Mouse (Mus musculus) CH12.LX (cell line): Measurements from ENCODE around the gene Arrb2. TPM values are rescaled to one million over a fixed set of nuclear protein-coding genes. Genes with fewer than 3 reads are reported as not detected.
A peak's percentile ranks its signal among the peaks of the same experiment; 100 is the strongest.

ENCODE experiments used
- DNase-seq: peaks from one replicate; pipeline ENCODE4 v3.0.0-alpha.2; 2013; ENCODE audit errors: extremely low read depth
- H3K27ac ChIP-seq: 2 replicates; pipeline ENCODE4 v1.5.1; 2012; ENCODE audit warnings: low read depth, mild to moderate bottlenecking, control low read depth, moderate library complexity; ENCODE audit not compliant: insufficient read depth
- H3K27me3 ChIP-seq: replicated peaks from 2 replicates; pipeline ENCODE3; 2012; ENCODE audit warnings: inconsistent platforms
- H3K36me3 ChIP-seq, 2 experiments: replicated peaks in 1 of 2; 2 replicates each; pipeline versions ENCODE3 to v1.6.1; 2012; ENCODE audit warnings: inconsistent platforms in 1 of 2, low read length in 1 of 2, mild to moderate bottlenecking in 1 of 2, mixed read lengths in 1 of 2, moderate library complexity in 1 of 2; ENCODE audit not compliant: control insufficient read depth in 1 of 2, insufficient read depth in 1 of 2
- H3K4me1 ChIP-seq, 2 experiments: 2 replicates each; pipeline ENCODE4 v1.6.1; 2012; ENCODE audit warnings: inconsistent platforms in 1 of 2, moderate library complexity in 1 of 2; ENCODE audit not compliant: insufficient read depth in 2 of 2, control insufficient read depth in 1 of 2
- H3K4me2 ChIP-seq: 2 replicates; pipeline ENCODE4 v1.6.1; 2012; ENCODE audit warnings: low read depth, mild to moderate bottlenecking, control low read depth; ENCODE audit not compliant: poor library complexity, insufficient read depth, severe bottlenecking
- H3K4me3 ChIP-seq, 3 experiments: fragments of 150-350 bp in 1 of 3; sonication (generic) in 1 of 3; replicated peaks in 1 of 3; 2 replicates each; pipeline versions ENCODE3 to v1.5.1; 2011 to 2012; ENCODE audit warnings: low read depth in 2 of 3, low read length in 2 of 3, mild to moderate bottlenecking in 2 of 3, moderate library complexity in 2 of 3, control low read depth in 1 of 3, improper control_type of control experiment in 1 of 3, inconsistent platforms in 1 of 3, mixed read lengths in 1 of 3; ENCODE audit not compliant: poor library complexity in 1 of 3
- H3K79me2 ChIP-seq: replicated peaks from 2 replicates; pipeline ENCODE4 v1.6.1; 2012; ENCODE audit warnings: mild to moderate bottlenecking, moderate library complexity; ENCODE audit not compliant: control insufficient read depth, poor library complexity, insufficient read depth, severe bottlenecking; ENCODE audit errors: extremely low read depth
- H3K9ac ChIP-seq: 2 replicates; pipeline ENCODE4 v1.6.1; 2012; ENCODE audit warnings: low read depth, mild to moderate bottlenecking, control low read depth, moderate library complexity; ENCODE audit not compliant: insufficient read depth
- H3K9me3 ChIP-seq: replicated peaks from 2 replicates; pipeline ENCODE3; 2012; ENCODE audit warnings: low read length, inconsistent platforms, mixed read lengths
- ELF1 ChIP-seq: IDR thresholded peaks from 2 replicates; pipeline ENCODE4 v1.6.1; 2014; ENCODE audit warnings: low read depth, mild to moderate bottlenecking, inconsistent platforms, low read length, improper control_type of control experiment
- GABPA ChIP-seq: IDR thresholded peaks from 2 replicates; pipeline ENCODE4 v1.6.1; 2012; ENCODE audit warnings: low read depth, low read length, improper control_type of control experiment, inconsistent platforms; ENCODE audit not compliant: insufficient replicate concordance
- JUND ChIP-seq: conservative IDR thresholded peaks from 2 replicates; pipeline ENCODE4 v1.6.1; 2011; ENCODE audit warnings: low read depth, low read length, improper control_type of control experiment
- KAT2A ChIP-seq: IDR thresholded peaks from 2 replicates; pipeline ENCODE4 v1.6.1; 2012; ENCODE audit warnings: low read length, improper control_type of control experiment, inconsistent platforms; ENCODE audit not compliant: insufficient replicate concordance
- MAFK ChIP-seq: IDR thresholded peaks from 2 replicates; pipeline ENCODE4 v1.6.1; 2011; ENCODE audit warnings: low read length, improper control_type of control experiment; ENCODE audit not compliant: insufficient replicate concordance
- MAX ChIP-seq: IDR thresholded peaks from 2 replicates; pipeline ENCODE4 v1.6.1; 2011; ENCODE audit warnings: low read length, improper control_type of control experiment
- MAZ ChIP-seq: IDR thresholded peaks from 2 replicates; pipeline ENCODE4 v1.6.1; 2012; ENCODE audit warnings: low read depth, mild to moderate bottlenecking, inconsistent platforms, low read length, improper control_type of control experiment, moderate library complexity
- MXI1 ChIP-seq: IDR thresholded peaks from 2 replicates; pipeline ENCODE4 v1.6.1; 2011; ENCODE audit warnings: mild to moderate bottlenecking, low read depth, low read length, improper control_type of control experiment
- NELFE ChIP-seq: IDR thresholded peaks from 2 replicates; pipeline ENCODE4 v1.6.1; 2011; ENCODE audit warnings: low read depth, low read length, improper control_type of control experiment
- NRF1 ChIP-seq: IDR thresholded peaks from 2 replicates; pipeline ENCODE4 v1.6.1; 2014; ENCODE audit warnings: low read depth, mild to moderate bottlenecking, inconsistent platforms, low read length, improper control_type of control experiment, moderate library complexity
- PAX5 ChIP-seq: IDR thresholded peaks from 2 replicates; pipeline ENCODE4 v1.6.1; 2012; ENCODE audit warnings: low read length, inconsistent platforms, mixed read lengths
- POLR2AphosphoS2 ChIP-seq: IDR thresholded peaks from 2 replicates; pipeline ENCODE4 v1.6.1; 2011; ENCODE audit warnings: low read depth, low read length, improper control_type of control experiment
- TBP ChIP-seq: conservative IDR thresholded peaks from 2 replicates; pipeline ENCODE4 v1.6.1; 2011; ENCODE audit warnings: low read depth, low read length, improper control_type of control experiment
- UBTF ChIP-seq: IDR thresholded peaks from 2 replicates; pipeline ENCODE4 v1.6.1; 2012; ENCODE audit warnings: low read depth, mild to moderate bottlenecking, inconsistent platforms, low read length, improper control_type of control experiment, moderate library complexity
- USF1 ChIP-seq: IDR thresholded peaks from 2 replicates; pipeline ENCODE4 v1.6.1; 2014; ENCODE audit warnings: low read depth, mild to moderate bottlenecking, inconsistent platforms, low read length, improper control_type of control experiment
- USF2 ChIP-seq: conservative IDR thresholded peaks from 2 replicates; pipeline ENCODE4 v1.6.1; 2011; ENCODE audit warnings: low read depth, low read length, improper control_type of control experiment
- ZNF384 ChIP-seq: IDR thresholded peaks from 2 replicates; pipeline ENCODE4 v1.6.1; 2012; ENCODE audit warnings: low read depth, low read length, improper control_type of control experiment, inconsistent platforms
- dilution Hi-C: fragments of 300-500 bp; cut with MboI; formaldehyde crosslinking; loops from 2 replicates; pipeline ENCODE4 v1.14.3; 2020; ENCODE audit warnings: low sequenced_read_pairs; ENCODE audit not compliant: extremely low pct_unique_long_range_greater_than_20kb, extremely low pct_ligation_motif_present
- in situ Hi-C: fragments of 300-500 bp; cut with MboI; formaldehyde crosslinking; loops from 3 replicates; pipeline ENCODE4 v1.14.3; 2019; ENCODE audit warnings: low sequenced_read_pairs, low pct_ligation_motif_present, low pct_unique_long_range_greater_than_20kb, mixed read lengths
- polyA plus RNA-seq: library from polyadenylated mRNA; unstranded; fragments of >175 nt; gene quantifications from 2 replicates; pipeline ENCODE4 v1.2.1, GENCODE M21; 2012; ENCODE audit warnings: low read depth; ENCODE audit not compliant: insufficient read length
- total RNA-seq, 2 experiments: library from RNA; depleted of rRNA; stranded (reverse); fragments of 300-350 nt in 1 of 2; fragments of >200 nt in 1 of 2; gene quantifications; 2 replicates each; pipeline ENCODE4 v1.2.3; 2012 to 2014

Arrb2 gene
- total and polyA plus RNA-seq, 3 experiments, result 46.0 to 89.7 (median 60.2) TPM

DNA sequence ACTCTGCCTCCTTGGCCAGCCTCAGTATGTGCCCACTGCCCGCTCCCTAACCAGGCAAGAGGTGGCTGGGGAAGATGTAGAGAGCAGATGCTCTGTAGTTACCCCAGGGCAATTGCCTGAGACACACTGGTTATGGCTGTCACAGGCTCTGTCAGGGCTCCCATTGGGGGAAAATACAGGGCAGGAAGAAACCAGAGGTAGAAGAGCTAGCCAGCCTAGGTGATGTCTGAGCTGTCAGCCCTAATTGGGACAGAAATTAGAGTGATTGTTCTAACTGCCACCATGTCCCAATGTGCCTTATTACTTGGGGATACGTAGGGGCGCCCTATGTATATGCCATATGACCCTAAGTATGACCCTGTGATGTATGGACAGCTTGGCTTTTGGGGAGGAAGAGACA lies 1.5 kb downstream of the Arrb2 start:
- dilution Hi-C loops, result no loop called here
- Histone ChIP-seq H3K9me3 (no peaks in the 10 kb centered on the region), H3K79me2 (peaks cover 9% of the 10 kb centered on the region), H3K36me3 (peaks cover 29 to 48% of the 10 kb centered on the region in 2 experiments), H3K9ac (peak overlapping the region; percentile 68), H3K27ac (no peak overlapping the region), H3K27me3 (no peaks in the 10 kb centered on the region), H3K4me3 (peak overlapping the region in 2 of 3 experiments; percentile 69 to 73), H3K4me1 (peaks cover 10 to 61% of the 10 kb centered on the region in 2 experiments), H3K4me2 (peak overlapping the region; percentile 75)
- in situ Hi-C loops, result no loop called here
- TF ChIP-seq USF1, result no peak
- no peak for TF ChIP-seq TBP
- no peak for TF ChIP-seq NELFE
- no peak for TF ChIP-seq MAZ
- no peak for TF ChIP-seq MXI1
- TF ChIP-seq JUND, result no peak
- no peak for TF ChIP-seq NRF1
- no peak for TF ChIP-seq ELF1
- no peak for TF ChIP-seq ZNF384
- TF ChIP-seq MAFK, result no peak
- DNase-seq, result no peak

GRCm38 (mm10) chr11:70435476-70435875 lies 3.0 kb downstream of the Arrb2 start:
- H3K4me1 ChIP-seq, result peaks cover 10 to 61% of the 10 kb centered on the region in 2 experiments
- DNase-seq, result no peak
- H3K9ac ChIP-seq, result no peak overlapping the region
- H3K27me3 ChIP-seq, result no peaks in the 10 kb centered on the region
- peaks cover 44 to 64% of the 10 kb centered on the region in 2 experiments for H3K36me3 ChIP-seq
- no peak overlapping the region for H3K4me3 ChIP-seq
- H3K27ac ChIP-seq, result no peak overlapping the region
- no peaks in the 10 kb centered on the region for H3K9me3 ChIP-seq
- TF ChIP-seq GABPA (no peak), POLR2AphosphoS2 (no peak), PAX5 (no peak), MAX (no peak), MAZ (no peak), UBTF (no peak), NRF1 (no peak), USF2 (no peak), KAT2A (no peak)
- TF ChIP-seq, all 38 proteins: peak for 0
- peaks cover 9% of the 10 kb centered on the region for H3K79me2 ChIP-seq
- dilution Hi-C loops (no loop called here), in situ Hi-C loops (no loop called here)
- no peak overlapping the region for H3K4me2 ChIP-seq
